14 mouse cellular contexts compared by ENCODE assay signal in the genomic region with DNA sequence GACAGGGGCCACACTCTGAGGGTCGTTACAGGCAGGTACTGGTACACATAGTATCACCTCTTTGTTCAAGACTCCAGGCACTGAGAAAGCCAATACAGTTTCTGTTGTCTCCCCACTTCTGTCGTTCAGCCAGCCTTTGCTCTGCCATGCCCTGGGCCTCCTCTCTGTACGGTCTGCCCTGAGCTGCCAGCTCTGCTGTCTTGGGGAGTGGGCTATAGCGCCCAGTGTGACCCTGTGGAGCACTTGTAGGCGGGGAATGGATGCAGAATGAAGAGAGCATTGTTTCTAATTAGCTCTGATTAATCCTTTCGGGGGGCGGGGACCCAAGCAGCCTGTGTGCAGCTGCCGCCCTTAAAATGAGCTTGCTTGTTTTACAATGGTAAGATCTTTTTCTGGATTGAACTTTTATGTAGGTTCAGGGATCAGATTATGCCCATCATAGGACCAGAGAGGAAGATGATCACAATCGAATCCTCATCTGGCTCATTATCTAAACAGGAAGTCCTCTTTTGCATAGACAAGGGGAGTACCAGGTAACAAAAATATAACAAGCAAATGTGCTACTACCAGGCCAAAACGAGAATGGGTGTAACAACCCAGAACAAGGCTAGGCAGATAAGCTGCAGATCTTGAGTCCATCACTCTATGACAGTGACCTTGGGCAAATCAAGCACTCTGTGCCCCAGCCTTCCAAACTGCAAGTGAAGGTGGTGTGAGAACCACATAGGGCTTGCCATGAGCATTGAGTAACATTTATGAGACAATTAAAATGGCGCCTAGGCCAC. TPM values are rescaled to one million over a fixed set of nuclear protein-coding genes. Genes with fewer than 3 reads are reported as not detected.
DNase-seq lines count a peak whose midpoint lies in the region; ATAC-seq lines count a peak whose summit lies in the region.
"Had no signal": no experiment of that assay in that cellular context is flagged by ENCODE, and none has a peak within 500 bp of the region (broad histone marks: within the 10 kb centered on the region; RNA-seq: fewer than 3 reads in every experiment).

No protein-coding gene starts in this region.

- no peaks in the 10 kb centered on the region for H3K36me3 ChIP-seq in heart, embryonic 13.5 days
- H3K36me3 ChIP-seq in heart, embryonic 11.5 days (ENCODE audit: control insufficient read depth, insufficient read depth, low read length): no peaks in the 10 kb centered on the region
- no peaks in the 10 kb centered on the region for H3K36me3 ChIP-seq in forebrain, embryonic 11.5 days (ENCODE audit: control insufficient read depth, insufficient read depth, low read length)
- H3K36me3 ChIP-seq in liver, embryonic 13.5 days: no peaks in the 10 kb centered on the region
- H3K36me3 ChIP-seq: hindbrain, embryonic 13.5 days; limb, embryonic 12.5 days had no signal

- H3K4me3 ChIP-seq in heart, embryonic 13.5 days: no peak overlapping the region
- H3K4me3 ChIP-seq in heart, embryonic 11.5 days (ENCODE audit: low read depth, low read length): no peak overlapping the region
- no peak overlapping the region for H3K4me3 ChIP-seq in forebrain, embryonic 11.5 days (ENCODE audit: low read depth, low read length)
- H3K4me3 ChIP-seq in liver, embryonic 13.5 days (replicated peaks): no peak overlapping the region
- H3K4me3 ChIP-seq: hindbrain, embryonic 13.5 days; limb, embryonic 12.5 days had no signal

- 70% methylated on average over 11 of the region's 11 CpGs for WGBS in heart, embryonic 13.5 days
- 70% methylated on average over 11 of the region's 11 CpGs for WGBS in heart, embryonic 11.5 days (ENCODE audit: insufficient replicate concordance)
- WGBS in forebrain, embryonic 11.5 days: 36% methylated on average over 11 of the region's 11 CpGs
- WGBS in liver, embryonic 13.5 days (ENCODE audit: insufficient replicate concordance): 59% methylated on average over 11 of the region's 11 CpGs

- no peak overlapping the region for H3K4me2 ChIP-seq in heart, embryonic 13.5 days
- no peak overlapping the region for H3K4me2 ChIP-seq in heart, embryonic 11.5 days
- H3K4me2 ChIP-seq in forebrain, embryonic 11.5 days (ENCODE audit: low read depth, low read length, severe bottlenecking): no peak overlapping the region
- peak overlapping the region; percentile 56; the same call in 1 of the 2 replicates for H3K4me2 ChIP-seq in liver, embryonic 13.5 days
- H3K4me2 ChIP-seq: hindbrain, embryonic 13.5 days; limb, embryonic 12.5 days had no signal

- DNase-seq in B cell, adult 2 months: peak; percentile 26 to 27
- DNase-seq in forebrain, embryonic 11.5 days (ENCODE audit: low spot score): no peak
- DNase-seq in liver, embryonic 13.5 days: no peak
- DNase-seq in frontal cortex, adult 2 months (ENCODE audit: extremely low spot score in 1 of 2, low spot score in 1 of 2): no peak
- no peak for DNase-seq in kidney, postnatal 36 days
- no peak for DNase-seq in embryo, embryonic 10 days (ENCODE audit: low spot score)
- DNase-seq: adrenal gland, adult 2 months; lung, postnatal 4 days; thymus, adult 18-20 months had no signal

- ATAC-seq in heart, embryonic 13.5 days (ENCODE audit: extremely low read depth, insufficient number of reproducible peaks, low FRiP score, low TSS enrichment): no peak
- ATAC-seq in heart, embryonic 11.5 days (replicated peaks; ENCODE audit: insufficient number of reproducible peaks, low FRiP score, low TSS enrichment): no peak
- peak; percentile 39; the same call in 1 of the 2 replicates for ATAC-seq in forebrain, embryonic 11.5 days (replicated peaks; ENCODE audit: low FRiP score)
- ATAC-seq in liver, embryonic 13.5 days (ENCODE audit: low read depth): no peak
- ATAC-seq: Patski had no signal

- no peaks in the 10 kb centered on the region for H3K9me3 ChIP-seq in heart, embryonic 13.5 days
- H3K9me3 ChIP-seq in heart, embryonic 11.5 days (replicated peaks; ENCODE audit: control insufficient read depth, low read length): no peaks in the 10 kb centered on the region
- no peaks in the 10 kb centered on the region for H3K9me3 ChIP-seq in forebrain, embryonic 11.5 days (ENCODE audit: control insufficient read depth, low read length)
- H3K9me3 ChIP-seq in liver, embryonic 13.5 days (replicated peaks): no peaks in the 10 kb centered on the region
- H3K9me3 ChIP-seq: hindbrain, embryonic 13.5 days; limb, embryonic 12.5 days had no signal

- H3K9ac ChIP-seq in heart, embryonic 13.5 days: no peak overlapping the region
- H3K9ac ChIP-seq in heart, embryonic 11.5 days (ENCODE audit: low read depth, low read length): no peak overlapping the region
- H3K9ac ChIP-seq in forebrain, embryonic 11.5 days (ENCODE audit: low read length): peak overlapping the region; percentile 2; the same call in 1 of the 2 replicates
- H3K9ac ChIP-seq in liver, embryonic 13.5 days: peak overlapping the region; percentile 84
- H3K9ac ChIP-seq: hindbrain, embryonic 13.5 days; limb, embryonic 12.5 days had no signal

- H3K27me3 ChIP-seq in heart, embryonic 13.5 days (replicated peaks): no peaks in the 10 kb centered on the region
- H3K27me3 ChIP-seq in heart, embryonic 11.5 days (ENCODE audit: control insufficient read depth, insufficient read depth, low read length): no peaks in the 10 kb centered on the region
- H3K27me3 ChIP-seq in forebrain, embryonic 11.5 days (ENCODE audit: control insufficient read depth, insufficient read depth, low read length): no peaks in the 10 kb centered on the region; the same call in none of the 2 replicates
- no peaks in the 10 kb centered on the region for H3K27me3 ChIP-seq in liver, embryonic 13.5 days
- H3K27me3 ChIP-seq: Patski had no signal

- peak overlapping the region; percentile 76; the same call in 1 of the 2 replicates for H3K27ac ChIP-seq in heart, embryonic 13.5 days (replicated peaks)
- H3K27ac ChIP-seq in heart, embryonic 11.5 days (ENCODE audit: low read depth, low read length): no peak overlapping the region
- no peak overlapping the region for H3K27ac ChIP-seq in forebrain, embryonic 11.5 days (ENCODE audit: low read depth, low read length)
- H3K27ac ChIP-seq in liver, embryonic 13.5 days: peak overlapping the region; percentile 100
- H3K27ac ChIP-seq: hindbrain, embryonic 13.5 days; limb, embryonic 12.5 days had no signal

- peaks cover 69% of the 10 kb centered on the region for H3K4me1 ChIP-seq in heart, embryonic 13.5 days
- H3K4me1 ChIP-seq in heart, embryonic 11.5 days (ENCODE audit: control insufficient read depth, insufficient read depth, low read length): peaks cover 32% of the 10 kb centered on the region
- peaks cover 19% of the 10 kb centered on the region; the same call in 1 of the 2 replicates for H3K4me1 ChIP-seq in forebrain, embryonic 11.5 days (replicated peaks; ENCODE audit: control insufficient read depth, insufficient read depth, low read length)
- H3K4me1 ChIP-seq in liver, embryonic 13.5 days (replicated peaks): peaks cover 83% of the 10 kb centered on the region

RNA-seq across cellular contexts. Expression of a gene that starts 48.0 kb away (rescaled TPM):
- polyA plus RNA-seq in heart, embryonic 13.5 days (2015; fragmentation: Nextera tagmentation; extraction: Ambion mirVana): 25.9 and 26.7 TPM in 2 replicates
- 30.9 and 37.5 TPM in 2 replicates for polyA plus RNA-seq in heart, embryonic 11.5 days (2014; fragmentation: Nextera tagmentation; extraction: Ambion mirVana)
- 34.1 and 45.0 TPM in 2 replicates for polyA plus RNA-seq in forebrain, embryonic 11.5 days (2014; fragmentation: Nextera tagmentation; extraction: Ambion mirVana)
- 55.6 and 62.5 TPM in 2 replicates for polyA plus RNA-seq in liver, embryonic 13.5 days (2015; fragmentation: Nextera tagmentation; extraction: Ambion mirVana)
- polyA plus RNA-seq in frontal cortex, adult 2 months (2012; rRNA removed): 53.0 and 56.8 TPM in 2 replicates

Comparison
In these comparisons a context has a peak if more than half of its experiments do, and no peak if none do; other contexts are left out.
1. H3K27ac ChIP-seq: peak in heart, embryonic 13.5 days (single experiment) and liver, embryonic 13.5 days (single experiment); none in heart, embryonic 11.5 days (single experiment) and forebrain, embryonic 11.5 days (single experiment).
2. H3K9ac ChIP-seq: peak in forebrain, embryonic 11.5 days (single experiment) and liver, embryonic 13.5 days (single experiment); none in heart, embryonic 13.5 days (single experiment) and heart, embryonic 11.5 days (single experiment).
3. DNase-seq: peak in B cell, adult 2 months (2 of 2); none in forebrain, embryonic 11.5 days (single experiment), liver, embryonic 13.5 days (single experiment), frontal cortex, adult 2 months (0 of 2), kidney, postnatal 36 days (0 of 2) and embryo, embryonic 10 days (single experiment).